Mouse (Mus musculus) heart, embryonic 11.5 days (tissue): ENCODE measurements at regions not wholly inside any gene's neighbourhood (a gene's known extent, or its start where the extent isn't known, plus 50 kb on each side); places are given as distances from the start of the nearest gene placed in this dataset.
A peak's percentile ranks its signal among the peaks of the same experiment; 100 is the strongest.

Experiments
- ATAC-seq: fragments of 200-750 bp; cut with Nextera tagmentation; replicated peaks from 2 replicates; pipeline ENCODE4 v1.8.0; 2017; ENCODE audit warnings: moderate library complexity; ENCODE audit not compliant: insufficient number of reproducible peaks, low FRiP score, low TSS enrichment
- H3K27ac ChIP-seq: fragments of 300-500 bp; sonication (generic); 2 replicates; pipeline ENCODE4 v1.5.1; 2014; ENCODE audit warnings: mild to moderate bottlenecking, low read depth, low read length
- H3K27me3 ChIP-seq: fragments of 300-500 bp; sonication (generic); 2 replicates; pipeline ENCODE4 v1.6.1; 2014; ENCODE audit warnings: mild to moderate bottlenecking, low read length, mixed read lengths; ENCODE audit not compliant: control insufficient read depth, insufficient read depth
- H3K36me3 ChIP-seq: fragments of 300-500 bp; sonication (generic); 2 replicates; pipeline ENCODE4 v1.6.1; 2014; ENCODE audit warnings: mild to moderate bottlenecking, low read length, moderate library complexity, mixed read lengths; ENCODE audit not compliant: control insufficient read depth, insufficient read depth
- H3K4me1 ChIP-seq: fragments of 300-500 bp; sonication (generic); 2 replicates; pipeline ENCODE4 v1.6.1; 2014; ENCODE audit warnings: low read length; ENCODE audit not compliant: control insufficient read depth, insufficient read depth
- H3K4me2 ChIP-seq: fragments of 300-500 bp; sonication (generic); 2 replicates; pipeline ENCODE4 v1.6.1; 2014; ENCODE audit warnings: mild to moderate bottlenecking, moderate library complexity
- H3K4me3 ChIP-seq: fragments of 300-500 bp; sonication (generic); 2 replicates; pipeline ENCODE4 v1.5.1; 2014; ENCODE audit warnings: low read depth, low read length
- H3K9ac ChIP-seq: fragments of 300-500 bp; sonication (generic); 2 replicates; pipeline ENCODE4 v1.6.1; 2014; ENCODE audit warnings: mild to moderate bottlenecking, low read depth, low read length, moderate library complexity
- H3K9me3 ChIP-seq: fragments of 300-500 bp; sonication (generic); replicated peaks from 2 replicates; pipeline ENCODE4 v1.6.1; 2016; ENCODE audit warnings: low read length; ENCODE audit not compliant: control insufficient read depth
- WGBS: fragments of 180-500 bp; shearing (Covaris S2); extraction: QIAGEN DNeasy Blood & Tissue Kit; methylation state at CpG from one replicate; pipeline ENCODE4 v1.1.7; 2014; ENCODE audit not compliant: insufficient replicate concordance; 5-methylcytosine and 5-hydroxymethylcytosine counted together

- H3K4me3 ChIP-seq = no peak overlapping the region
- ATAC-seq = no peak
- H3K27me3 ChIP-seq = no peaks in the 10 kb centered on the region
- H3K36me3 ChIP-seq = no peaks in the 10 kb centered on the region
- 74% methylated on average over 4 of the region's 4 CpGs for WGBS
- H3K9me3 ChIP-seq = no peaks in the 10 kb centered on the region
- H3K4me2 ChIP-seq = no peak overlapping the region
- peaks cover 39% of the 10 kb centered on the region for H3K4me1 ChIP-seq
- H3K9ac ChIP-seq = no peak overlapping the region
- no peak overlapping the region for H3K27ac ChIP-seq
Measured at GRCm38 (mm10) chr19:36681056-36681455, 55.4 kb downstream of the Ppp1r3c start.

- Histone ChIP-seq H3K9me3 (no peaks in the 10 kb centered on the region), H3K4me3 (no peak overlapping the region), H3K27ac (no peak overlapping the region), H3K9ac (no peak overlapping the region), H3K4me2 (no peak overlapping the region), H3K27me3 (no peaks in the 10 kb centered on the region), H3K36me3 (no peaks in the 10 kb centered on the region), H3K4me1 (peaks cover 39% of the 10 kb centered on the region)
- ATAC-seq = no peak
- 44% methylated on average over 2 of the region's 2 CpGs for WGBS
Measured at GRCm38 (mm10) chr19:36680322-36680721, 56.1 kb downstream of the Ppp1r3c start.

- Histone ChIP-seq H3K27ac (peak overlapping the region; percentile 62), H3K27me3 (no peaks in the 10 kb centered on the region), H3K4me2 (no peak overlapping the region), H3K36me3 (no peaks in the 10 kb centered on the region), H3K4me3 (no peak overlapping the region), H3K9me3 (no peaks in the 10 kb centered on the region), H3K4me1 (peaks cover 37% of the 10 kb centered on the region), H3K9ac (no peak overlapping the region)
- WGBS = 35% methylated on average over 4 of the region's 4 CpGs
- no peak for ATAC-seq
Measured at GRCm38 (mm10) chr19:36679028-36679820, 57.2 kb downstream of the Ppp1r3c start.

GRCm38 (mm10) chr19:36678382-36679027 lies 57.9 kb downstream of the Ppp1r3c start:
- ATAC-seq = no peak
- 73% methylated on average over 7 of the region's 7 CpGs for WGBS
- peak overlapping the region; percentile 62 for H3K27ac ChIP-seq
- H3K4me3 ChIP-seq = no peak overlapping the region
- H3K9ac ChIP-seq = no peak overlapping the region
- H3K4me2 ChIP-seq = no peak overlapping the region
- H3K4me1 ChIP-seq = peaks cover 37% of the 10 kb centered on the region
- no peaks in the 10 kb centered on the region for H3K36me3 ChIP-seq
- no peaks in the 10 kb centered on the region for H3K9me3 ChIP-seq
- H3K27me3 ChIP-seq = no peaks in the 10 kb centered on the region

GRCm38 (mm10) chr19:36677101-36678081 lies 59.1 kb downstream of the Ppp1r3c start:
- peak overlapping the region; percentile 22; the same call in 1 of the 2 replicates for H3K27ac ChIP-seq

GRCm38 (mm10) chr19:36674946-36675345 lies 61.5 kb downstream of the Ppp1r3c start:
- Histone ChIP-seq H3K9ac (no peak overlapping the region), H3K36me3 (no peaks in the 10 kb centered on the region), H3K27me3 (no peaks in the 10 kb centered on the region), H3K4me2 (no peak overlapping the region), H3K27ac (no peak overlapping the region), H3K9me3 (no peaks in the 10 kb centered on the region), H3K4me1 (peaks cover 39% of the 10 kb centered on the region), H3K4me3 (no peak overlapping the region)
- WGBS = 86% methylated on average over 4 of the region's 4 CpGs
- no peak for ATAC-seq

More at GRCm38 (mm10) chr19:36677101-36678081, 59.1 kb downstream of the Ppp1r3c start:
- Histone ChIP-seq H3K36me3 (no peaks in the 10 kb centered on the region), H3K4me1 (peaks cover 30% of the 10 kb centered on the region), H3K27me3 (no peaks in the 10 kb centered on the region), H3K9me3 (no peaks in the 10 kb centered on the region), H3K4me3 (no peak overlapping the region), H3K9ac (no peak overlapping the region), H3K4me2 (no peak overlapping the region)
- ATAC-seq = no peak
- WGBS = 59% methylated on average over 18 of the region's 18 CpGs

GRCm38 (mm10) chr19:36670813-36671212 lies 65.6 kb downstream of the Ppp1r3c start:
- Histone ChIP-seq H3K4me2 (no peak overlapping the region), H3K4me3 (no peak overlapping the region), H3K27ac (peak overlapping the region; percentile 50), H3K9me3 (no peaks in the 10 kb centered on the region), H3K4me1 (peaks cover 40% of the 10 kb centered on the region), H3K27me3 (no peaks in the 10 kb centered on the region), H3K9ac (no peak overlapping the region), H3K36me3 (no peaks in the 10 kb centered on the region)
- no peak for ATAC-seq
- 54% methylated on average over 7 of the region's 7 CpGs for WGBS
